Mouse (Mus musculus) cerebellum, postnatal 25 days (tissue): ENCODE measurements around the gene Rps27.

Source experiments
- DNase-seq, 2 experiments: peaks; one replicate each; pipeline ENCODE4 v3.0.0; 2021; ENCODE audit warnings: mixed read lengths in 2 of 2

The Rps27 gene

GRCm38 (mm10) chr3:90231075-90231474 lies 17.6 kb upstream of the Rps27 start:
- DNase-seq = no peak

DNA sequence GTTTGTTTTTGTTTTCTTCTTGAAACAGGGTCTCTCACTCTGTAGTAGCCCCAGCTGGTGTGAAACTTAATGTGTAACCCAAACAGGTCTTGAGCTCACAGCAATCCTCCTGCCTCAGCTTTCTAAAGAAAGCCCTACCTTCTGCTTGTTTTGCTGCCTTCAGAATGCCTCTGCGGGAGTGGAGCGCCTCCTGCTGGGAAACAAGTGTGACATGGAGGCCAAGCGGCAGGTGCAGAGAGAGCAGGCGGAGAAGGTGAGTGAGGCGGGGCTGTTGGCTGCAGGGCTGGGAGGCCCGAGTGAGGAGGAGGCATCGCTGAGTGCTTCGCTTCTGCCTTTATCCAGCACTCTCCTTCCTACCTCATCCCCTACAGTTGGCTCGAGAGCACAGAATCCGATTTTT lies 10.9 kb upstream of the Rps27 start:
- peak in 1 of 2 experiments; percentile 25 for DNase-seq

- no peak for DNase-seq
Observed at GRCm38 (mm10) chr3:90222941-90223340, 9.5 kb upstream of the Rps27 start.

GRCm38 (mm10) chr3:90222455-90222854 lies 9.0 kb upstream of the Rps27 start:
- DNase-seq = no peak

GRCm38 (mm10) chr3:90221123-90221522 lies 7.7 kb upstream of the Rps27 start:
- DNase-seq = no peak

DNA sequence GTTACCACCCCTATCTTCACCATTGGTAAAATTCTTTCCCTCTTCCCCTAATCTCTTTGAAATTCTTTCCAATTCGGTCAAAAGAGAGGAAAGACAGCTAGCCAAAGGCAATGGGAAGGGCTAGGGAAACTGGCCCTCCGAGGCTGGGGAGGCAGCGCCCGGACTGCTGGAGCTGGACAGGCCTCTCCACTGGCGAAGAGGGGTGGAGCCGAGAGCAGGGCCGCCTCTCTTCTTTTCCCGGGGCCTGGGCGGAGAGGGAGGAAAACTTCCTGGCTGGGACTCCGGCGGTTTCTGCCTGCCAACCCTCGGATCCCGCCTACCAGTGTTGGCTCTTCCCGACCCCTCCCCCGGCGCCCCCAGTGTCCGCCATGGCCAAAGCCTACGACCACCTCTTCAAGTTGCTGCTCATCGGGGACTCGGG lies 7.1 kb upstream of the Rps27 start:
- DNase-seq = peak; percentile 55 to 66

GRCm38 (mm10) chr3:90220088-90220487 lies 6.6 kb upstream of the Rps27 start:
- DNase-seq = peak; percentile 64 to 77

GRCm38 (mm10) chr3:90215825-90216380 lies 2.5 kb upstream of the Rps27 start:
- DNase-seq = no peak

DNA sequence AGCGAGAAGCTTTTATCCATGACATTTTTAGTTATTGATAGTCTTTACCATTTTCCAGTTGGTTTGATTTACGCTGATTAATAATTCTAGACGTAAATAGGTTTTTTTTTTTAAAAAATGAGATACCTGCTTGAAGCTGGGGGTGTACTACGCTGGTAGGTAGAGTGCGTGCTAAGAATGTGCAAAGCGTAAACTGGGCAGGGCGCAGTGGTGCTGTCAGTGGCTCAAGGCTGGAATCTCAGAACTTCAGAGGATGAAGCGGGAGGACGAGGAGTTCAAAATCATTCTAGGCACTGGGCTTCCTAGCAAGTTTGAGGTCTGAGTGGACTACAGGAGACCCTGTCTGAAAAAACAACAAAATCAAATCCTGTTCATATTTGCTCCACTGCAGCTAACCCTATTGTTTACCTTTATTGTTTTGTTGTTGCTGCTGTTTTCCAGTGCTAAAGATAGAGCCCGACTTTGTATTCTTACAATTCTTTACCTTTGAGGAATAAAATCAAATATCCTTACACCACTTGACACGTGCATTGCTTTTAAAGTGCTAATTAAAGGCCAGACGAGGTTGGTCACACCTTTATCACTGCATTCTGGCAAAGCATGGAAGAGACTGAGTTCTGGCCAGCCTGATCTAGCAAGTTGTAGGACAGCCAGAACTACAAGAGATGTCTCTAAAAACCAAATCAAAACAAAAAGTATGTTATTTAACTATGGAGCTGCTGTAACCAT lies 669 bp upstream of the Rps27 start:
- peak; percentile 25 to 51 for DNase-seq

GRCm38 (mm10) chr3:90212723-90213122 lies 728 bp downstream of the Rps27 start:
- DNase-seq = no peak

DNA sequence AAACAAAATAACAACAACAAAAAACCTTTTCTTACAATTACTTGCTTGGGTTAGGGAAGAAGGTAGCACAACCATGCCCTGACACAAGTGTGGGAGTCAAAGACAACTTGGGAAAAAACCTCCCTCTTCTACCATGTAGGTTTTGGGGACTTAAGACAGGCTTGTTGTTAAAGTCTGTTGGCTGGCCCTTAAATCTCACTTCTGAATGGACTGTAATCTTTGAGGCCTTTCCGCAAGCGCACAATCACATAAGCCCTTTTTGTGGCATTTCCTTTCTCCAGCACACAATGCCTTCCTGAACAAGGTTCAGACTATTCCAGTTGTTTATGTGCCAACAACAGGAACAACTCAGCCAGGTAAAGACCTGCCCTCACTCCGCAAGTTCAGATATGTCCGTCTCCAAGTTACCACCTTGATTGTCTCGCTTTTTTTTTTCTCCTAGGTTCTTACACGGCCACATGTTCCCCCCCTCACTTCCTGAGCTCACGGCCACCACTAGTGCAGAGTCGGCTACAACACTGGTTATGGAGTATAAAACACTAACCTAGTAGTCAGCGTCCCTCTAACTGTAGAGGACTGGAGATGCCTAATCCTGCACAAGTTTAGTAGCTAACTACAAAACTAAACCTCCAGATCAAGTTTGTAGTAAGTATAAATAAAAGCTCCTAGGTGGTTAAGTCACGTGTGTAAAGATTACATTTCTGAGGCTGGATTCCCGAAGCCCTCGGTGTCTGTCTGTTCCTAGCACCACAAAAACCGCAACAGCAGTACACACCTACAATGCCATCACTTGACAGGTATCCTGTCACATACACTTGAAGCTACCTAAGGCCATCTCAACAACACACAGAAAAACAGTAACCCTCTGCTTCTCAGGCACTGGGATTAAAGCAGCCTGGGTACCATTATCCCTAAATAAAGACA lies 1.7 kb downstream of the Rps27 start:
- no peak for DNase-seq

DNA sequence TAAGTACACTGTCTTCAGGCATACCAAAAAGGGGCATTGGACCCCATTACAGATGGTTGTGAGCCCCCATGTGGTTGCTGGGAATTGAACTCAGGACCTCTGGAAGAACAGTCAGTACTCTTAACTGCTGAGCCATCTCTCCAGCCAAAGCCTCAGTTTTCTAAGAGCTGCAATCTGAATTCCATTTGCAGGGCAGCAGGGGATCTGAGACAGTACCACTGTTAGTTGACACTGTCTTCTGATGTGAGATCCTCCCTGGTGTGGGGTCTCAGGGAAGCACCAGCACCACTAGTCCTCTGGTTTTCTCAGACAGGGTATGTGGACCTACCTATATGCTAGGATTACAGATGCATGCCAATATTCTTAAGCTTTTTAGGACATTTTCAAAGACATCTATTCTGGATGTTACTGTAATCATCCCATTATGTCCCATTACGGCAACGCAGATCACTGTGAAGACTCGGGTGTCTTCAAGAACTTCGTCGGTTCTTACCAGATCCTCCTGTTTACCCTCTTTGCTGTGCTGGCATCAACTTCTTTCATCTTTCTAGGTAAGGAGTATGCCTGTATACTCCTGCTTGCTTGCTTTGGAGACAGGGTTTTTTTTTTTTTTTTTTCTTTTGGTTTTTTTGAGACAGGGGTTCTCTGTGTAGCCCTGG lies 3.4 kb downstream of the Rps27 start:
- DNase-seq = no peak

GRCm38 (mm10) chr3:90208662-90209061 lies 4.8 kb downstream of the Rps27 start:
- no peak for DNase-seq

DNA sequence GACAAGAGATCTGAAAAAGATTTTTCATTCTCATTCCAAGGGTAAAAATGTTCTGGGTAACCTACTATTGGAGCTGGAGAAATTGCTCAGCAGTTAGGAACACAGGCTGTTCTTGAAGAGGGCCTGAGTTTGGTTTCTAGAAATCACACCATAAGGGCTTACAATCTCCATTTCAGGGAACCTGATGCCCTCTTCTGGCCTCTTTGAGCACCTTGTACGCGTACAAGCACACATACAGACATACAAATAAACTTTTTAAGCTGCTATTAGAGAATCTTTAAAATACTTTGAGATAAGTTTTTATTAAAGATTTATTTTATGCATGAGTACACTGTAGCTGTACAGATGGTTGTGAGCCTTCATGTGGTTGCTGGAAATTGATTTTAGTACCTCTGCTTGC lies 8.9 kb downstream of the Rps27 start:
- DNase-seq = no peak

DNA sequence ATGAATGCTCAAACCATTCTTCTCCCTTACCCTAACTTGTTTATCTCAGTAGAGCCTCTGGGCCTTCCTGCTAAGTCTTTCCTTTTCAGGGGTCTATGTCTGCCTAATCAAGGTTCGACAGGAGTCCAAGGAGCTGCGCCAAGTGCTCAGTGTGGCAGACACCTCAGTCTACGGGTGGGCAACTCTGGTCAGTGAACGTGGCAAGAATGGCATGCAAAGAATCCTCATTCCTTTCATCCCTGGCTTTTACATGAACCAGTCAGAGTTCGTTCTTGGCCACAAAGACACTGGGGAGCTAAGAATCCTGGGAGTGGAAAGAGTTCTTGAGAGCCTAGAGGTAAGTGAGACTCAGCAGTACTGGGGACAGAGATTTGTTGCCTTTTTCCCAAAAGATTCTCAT lies 9.8 kb downstream of the Rps27 start:
- DNase-seq = no peak

DNA sequence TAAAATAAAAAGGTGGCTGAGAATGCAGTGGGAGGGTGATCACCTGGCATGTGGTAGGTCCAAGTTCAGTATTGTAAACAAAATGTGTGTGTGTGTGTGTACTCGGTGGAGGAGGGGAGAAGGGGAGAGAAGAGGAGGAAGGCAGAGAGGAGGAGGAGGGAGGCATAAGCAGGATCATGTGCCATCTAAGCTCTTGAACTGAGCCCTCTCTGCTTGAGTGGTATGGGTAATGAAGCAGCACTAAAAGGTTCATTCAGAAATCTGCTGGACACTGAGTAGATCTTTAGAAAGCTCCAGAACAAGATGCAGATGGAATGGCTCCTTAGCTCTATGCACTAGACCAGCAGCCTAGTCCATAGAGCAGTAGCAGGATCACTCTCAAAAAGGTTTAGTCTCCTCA lies 10.6 kb downstream of the Rps27 start:
- no peak for DNase-seq

- DNase-seq = no peak
Observed at GRCm38 (mm10) chr3:90197548-90197947, 15.9 kb downstream of the Rps27 start.

- DNase-seq = no peak
Observed at GRCm38 (mm10) chr3:90195644-90196043, 17.8 kb downstream of the Rps27 start.

- no peak for DNase-seq
Observed at GRCm38 (mm10) chr3:90194759-90195158, 18.7 kb downstream of the Rps27 start.

DNA sequence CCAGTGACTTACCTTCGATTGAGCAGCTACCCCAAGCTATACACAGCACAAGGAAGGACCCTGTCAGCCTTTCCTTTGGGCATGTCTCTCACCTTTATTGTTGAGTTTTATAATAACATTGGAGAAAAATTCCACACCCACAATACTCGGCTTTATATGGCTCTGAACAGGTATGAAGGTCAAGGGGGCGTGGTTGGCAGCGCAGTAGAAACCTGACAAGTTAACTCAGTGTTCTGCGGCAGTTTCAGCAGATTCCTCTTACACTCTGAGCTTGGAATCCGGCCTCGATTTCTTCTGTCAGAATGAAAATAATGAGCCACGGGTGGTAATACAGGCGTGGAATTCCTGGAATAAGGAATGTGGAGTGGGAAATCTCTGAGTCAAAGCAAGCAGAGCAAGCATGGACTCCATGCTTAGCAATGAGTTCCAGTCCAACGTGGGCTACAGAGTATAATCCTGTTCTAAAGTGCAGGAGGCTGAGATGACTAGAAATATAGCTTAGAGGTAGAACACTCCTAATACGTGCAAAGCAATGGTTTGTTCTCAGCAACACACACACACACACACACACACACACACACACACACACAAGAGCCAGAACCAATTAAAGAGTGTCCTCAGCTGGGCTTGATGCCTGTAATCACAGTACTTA lies 22.5 kb downstream of the Rps27 start:
- DNase-seq = no peak

GRCm38 (mm10) chr3:90183581-90183980 lies 29.9 kb downstream of the Rps27 start:
- DNase-seq = peak in 1 of 2 experiments; percentile 22

- DNase-seq = no peak
Observed at GRCm38 (mm10) chr3:90179566-90179965, 33.9 kb downstream of the Rps27 start.
